Mouse (Mus musculus): ENCODE results near the gene Casc4. TPM values are rescaled to one million over a fixed set of nuclear protein-coding genes. Genes with fewer than 3 reads are reported as not detected.
"Not testable (repeated sequence)": the region's sequence is repeated elsewhere in the genome, so short reads cannot be mapped to it uniquely, and the experiment has no call there.

The Casc4 gene
- polyA plus RNA-seq, 1 experiment from 2014 or later = 17.6 TPM

- Histone ChIP-seq H3K9ac (ENCODE audit: low read length) (no peak overlapping the region), H3K4me2 (ENCODE audit: low read depth, low read length) (no peak overlapping the region), H3K27me3 (ENCODE audit: control insufficient read depth, insufficient read depth, low read depth, low read length) (no peaks in the 10 kb centered on the region), H3K27ac (ENCODE audit: low read length) (no peak overlapping the region), H3K9me3 (ENCODE audit: control insufficient read depth, low read length) (no peaks in the 10 kb centered on the region), H3K36me3 (ENCODE audit: control insufficient read depth, insufficient read depth, low read length) (no peaks in the 10 kb centered on the region), H3K4me3 (ENCODE audit: low read length) (no peak overlapping the region), H3K4me1 (replicated peaks; ENCODE audit: control insufficient read depth, insufficient read depth, low read length) (no peaks in the 10 kb centered on the region)
- ATAC-seq (ENCODE audit: low read depth) = no peak
- 55% methylated on average over 3 of the region's 3 CpGs for WGBS
Measured at GRCm38 (mm10) chr2:121888720-121889497, 22.1 kb downstream of the Casc4 start.

DNA sequence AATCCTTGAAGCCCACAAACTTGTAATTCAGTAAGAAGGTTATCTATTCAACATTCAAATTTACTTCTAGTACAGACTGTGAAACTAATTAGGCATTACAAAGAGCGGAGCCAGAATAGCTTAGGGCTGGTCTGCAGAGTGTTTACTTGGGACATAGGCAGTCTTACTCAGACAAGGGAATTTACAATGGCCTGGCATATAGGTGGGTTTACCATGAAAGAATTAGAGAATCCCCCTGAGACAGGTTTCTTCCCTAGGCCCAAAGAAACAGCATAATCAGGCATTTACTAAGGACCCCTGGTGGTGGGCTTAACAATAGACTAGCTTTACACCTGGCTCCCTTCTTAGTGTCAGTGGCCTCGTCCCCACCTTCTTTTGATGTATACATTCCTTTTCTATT, 28.5 kb downstream of the Casc4 start:
- Histone ChIP-seq H3K27ac (ENCODE audit: low read length) (no peak overlapping the region), H3K9ac (ENCODE audit: low read length) (no peak overlapping the region), H3K36me3 (ENCODE audit: control insufficient read depth, insufficient read depth, low read length) (no peaks in the 10 kb centered on the region), H3K4me1 (replicated peaks; ENCODE audit: control insufficient read depth, insufficient read depth, low read length) (no peaks in the 10 kb centered on the region), H3K4me3 (ENCODE audit: low read length) (no peak overlapping the region), H3K4me2 (ENCODE audit: low read depth, low read length) (no peak overlapping the region), H3K9me3 (ENCODE audit: control insufficient read depth, low read length) (no peaks in the 10 kb centered on the region), H3K27me3 (ENCODE audit: control insufficient read depth, insufficient read depth, low read depth, low read length) (no peaks in the 10 kb centered on the region)
- no peak for ATAC-seq (ENCODE audit: low read depth)
- 86% methylated on average over 2 of the region's 2 CpGs for WGBS

DNA sequence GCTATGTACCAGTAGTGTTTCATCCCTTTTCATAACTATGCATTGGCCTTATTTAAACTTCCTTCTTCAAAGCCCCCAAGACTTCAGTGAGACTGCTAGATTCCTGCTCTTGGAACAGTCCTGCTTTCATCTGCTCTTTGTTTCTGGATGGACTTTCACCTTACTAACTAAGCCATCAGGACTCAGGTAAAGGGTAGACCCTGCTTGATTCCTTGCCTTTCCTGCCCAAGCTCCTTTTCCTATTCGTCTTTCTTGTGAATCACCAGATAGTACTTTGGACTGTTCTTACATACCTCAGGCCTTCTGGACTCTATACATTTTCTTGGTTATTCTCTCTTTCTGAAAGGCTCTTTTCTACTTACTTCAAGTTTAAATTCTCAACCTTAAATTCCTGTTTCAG, 30.1 kb downstream of the Casc4 start:
- WGBS = 88% methylated on average over 1 of the region's 1 CpGs
- no peak overlapping the region for H3K27ac ChIP-seq (ENCODE audit: low read length)
- no peaks in the 10 kb centered on the region for H3K4me1 ChIP-seq (replicated peaks; ENCODE audit: control insufficient read depth, insufficient read depth, low read length)
- no peaks in the 10 kb centered on the region for H3K36me3 ChIP-seq (ENCODE audit: control insufficient read depth, insufficient read depth, low read length)
- no peak overlapping the region for H3K9ac ChIP-seq (ENCODE audit: low read length)
- H3K4me2 ChIP-seq (ENCODE audit: low read depth, low read length) = no peak overlapping the region
- H3K4me3 ChIP-seq (ENCODE audit: low read length) = no peak overlapping the region
- H3K27me3 ChIP-seq (ENCODE audit: control insufficient read depth, insufficient read depth, low read depth, low read length) = no peaks in the 10 kb centered on the region
- H3K9me3 ChIP-seq (ENCODE audit: control insufficient read depth, low read length) = no peaks in the 10 kb centered on the region
- ATAC-seq (ENCODE audit: low read depth) = no peak

- no peak for ATAC-seq (ENCODE audit: low read depth)
- H3K36me3 ChIP-seq (ENCODE audit: control insufficient read depth, insufficient read depth, low read length) = peaks cover 9% of the 10 kb centered on the region
- 82% methylated on average over 3 of the region's 3 CpGs for WGBS
Measured at GRCm38 (mm10) chr2:121909975-121910374, 43.2 kb downstream of the Casc4 start.

GRCm38 (mm10) chr2:121916047-121916970, 49.5 kb downstream of the Casc4 start:
- Histone ChIP-seq H3K4me1 (replicated peaks; ENCODE audit: control insufficient read depth, insufficient read depth, low read length) (no peaks in the 10 kb centered on the region; the same call in 1 of the 2 replicates), H3K36me3 (ENCODE audit: control insufficient read depth, insufficient read depth, low read length) (peaks cover 8% of the 10 kb centered on the region), H3K27ac (ENCODE audit: low read length) (peak overlapping the region; percentile 45; the same call in 1 of the 2 replicates), H3K9me3 (ENCODE audit: control insufficient read depth, low read length) (no peaks in the 10 kb centered on the region), H3K4me3 (ENCODE audit: low read length) (no peak overlapping the region), H3K27me3 (ENCODE audit: control insufficient read depth, insufficient read depth, low read depth, low read length) (no peaks in the 10 kb centered on the region), H3K9ac (ENCODE audit: low read length) (no peak overlapping the region), H3K4me2 (ENCODE audit: low read depth, low read length) (no peak overlapping the region)
- peak; percentile 79 for ATAC-seq (ENCODE audit: low read depth)
- 72% methylated on average over 5 of the region's 5 CpGs for WGBS

More at GRCm38 (mm10) chr2:121909975-121910374, 43.2 kb downstream of the Casc4 start:
- no peaks in the 10 kb centered on the region for H3K27me3 ChIP-seq (ENCODE audit: control insufficient read depth, insufficient read depth, low read depth, low read length)
- no peaks in the 10 kb centered on the region for H3K9me3 ChIP-seq (ENCODE audit: control insufficient read depth, low read length)
- H3K4me1 ChIP-seq (replicated peaks; ENCODE audit: control insufficient read depth, insufficient read depth, low read length) = no peaks in the 10 kb centered on the region
- no peak overlapping the region for H3K4me3 ChIP-seq (ENCODE audit: low read length)
- H3K4me2 ChIP-seq (ENCODE audit: low read depth, low read length) = no peak overlapping the region
- no peak overlapping the region for H3K9ac ChIP-seq (ENCODE audit: low read length)
- H3K27ac ChIP-seq (ENCODE audit: low read length) = no peak overlapping the region

- H3K4me2 ChIP-seq (ENCODE audit: low read depth, low read length); H3K27me3 ChIP-seq (ENCODE audit: control insufficient read depth, insufficient read depth, low read depth, low read length); H3K36me3 ChIP-seq (ENCODE audit: control insufficient read depth, insufficient read depth, low read length); H3K4me3 ChIP-seq (ENCODE audit: low read length); H3K27ac ChIP-seq (ENCODE audit: low read length); ATAC-seq (ENCODE audit: low read depth); H3K4me1 ChIP-seq (replicated peaks; ENCODE audit: control insufficient read depth, insufficient read depth, low read length); H3K9me3 ChIP-seq (ENCODE audit: control insufficient read depth, low read length); H3K9ac ChIP-seq (ENCODE audit: low read length): not testable (repeated sequence)
- WGBS = 67% methylated on average over 2 of the region's 2 CpGs
Measured at GRCm38 (mm10) chr2:121937624-121938023, 70.9 kb downstream of the Casc4 start.

GRCm38 (mm10) chr2:121943364-121943763, 76.6 kb downstream of the Casc4 start:
- H3K36me3 ChIP-seq (ENCODE audit: control insufficient read depth, insufficient read depth, low read length) = no peaks in the 10 kb centered on the region
- H3K4me2 ChIP-seq (ENCODE audit: low read depth, low read length) = no peak overlapping the region
- 65% methylated on average over 3 of the region's 3 CpGs for WGBS
- no peak for ATAC-seq (ENCODE audit: low read depth)
- no peak overlapping the region for H3K9ac ChIP-seq (ENCODE audit: low read length)
- no peaks in the 10 kb centered on the region for H3K9me3 ChIP-seq (ENCODE audit: control insufficient read depth, low read length)
- H3K27me3 ChIP-seq (ENCODE audit: control insufficient read depth, insufficient read depth, low read depth, low read length) = no peaks in the 10 kb centered on the region
- no peak overlapping the region for H3K4me3 ChIP-seq (ENCODE audit: low read length)
- no peak overlapping the region for H3K27ac ChIP-seq (ENCODE audit: low read length)
- H3K4me1 ChIP-seq (replicated peaks; ENCODE audit: control insufficient read depth, insufficient read depth, low read length) = no peaks in the 10 kb centered on the region

- ATAC-seq (ENCODE audit: low read depth) = no peak
- no peaks in the 10 kb centered on the region for H3K9me3 ChIP-seq (ENCODE audit: control insufficient read depth, low read length)
- H3K36me3 ChIP-seq (ENCODE audit: control insufficient read depth, insufficient read depth, low read length) = 0 out of 2 replicates have a peak, but pooled peaks cover 3% of the 10 kb centered on the region
- H3K9ac ChIP-seq (ENCODE audit: low read length) = peak overlapping the region; percentile 97
- H3K27ac ChIP-seq (ENCODE audit: low read length) = peak overlapping the region; percentile 92
- peak overlapping the region; percentile 71 for H3K4me2 ChIP-seq (ENCODE audit: low read depth, low read length)
- peaks cover 16% of the 10 kb centered on the region for H3K4me1 ChIP-seq (replicated peaks; ENCODE audit: control insufficient read depth, insufficient read depth, low read length)
- 11% methylated on average over 10 of the region's 10 CpGs for WGBS
- H3K4me3 ChIP-seq (ENCODE audit: low read length) = peak overlapping the region; percentile 98
- no peaks in the 10 kb centered on the region for H3K27me3 ChIP-seq (ENCODE audit: control insufficient read depth, insufficient read depth, low read depth, low read length)
Measured at GRCm38 (mm10) chr2:121954971-121955656, 88.3 kb downstream of the Casc4 start.

Data from lung, embryonic 16.5 days (tissue).